Mouse (Mus musculus): ENCODE measurements around the gene Mtx2.

The Mtx2 gene

DNA sequence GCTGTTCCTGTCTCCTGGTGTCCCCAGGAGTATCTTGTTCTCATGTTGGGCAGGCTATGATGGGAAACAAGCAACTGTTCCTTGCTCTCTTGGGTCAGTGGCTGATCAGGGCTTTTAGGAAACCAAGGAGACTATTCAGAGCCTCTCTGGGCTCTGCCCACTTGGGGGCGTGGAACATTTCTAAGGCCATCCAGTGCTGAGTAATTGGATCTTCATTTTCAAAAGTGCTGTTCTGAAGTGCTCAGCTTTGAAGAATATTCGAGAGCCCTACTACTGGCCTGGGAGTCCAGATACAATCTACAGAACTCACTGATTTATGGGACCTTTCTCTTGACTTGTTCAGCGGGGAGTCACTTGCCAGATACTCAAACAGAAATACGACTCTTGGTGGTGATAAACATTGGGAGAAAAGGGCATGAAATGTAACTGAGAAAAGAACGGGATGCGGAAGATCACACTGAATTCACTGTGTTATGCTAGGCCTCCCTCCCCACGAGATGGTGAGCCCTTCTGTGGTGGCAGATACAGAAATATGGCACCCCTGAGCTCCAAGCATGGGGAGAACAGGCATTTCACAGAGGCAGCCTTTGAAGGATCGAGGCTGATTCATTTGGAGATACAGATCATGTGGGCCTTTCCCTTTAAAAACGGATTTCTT, 92.4 kb downstream of the Mtx2 start:
- no peak for DNase-seq (ENCODE audit: low spot score in 2 of 2)

DNA sequence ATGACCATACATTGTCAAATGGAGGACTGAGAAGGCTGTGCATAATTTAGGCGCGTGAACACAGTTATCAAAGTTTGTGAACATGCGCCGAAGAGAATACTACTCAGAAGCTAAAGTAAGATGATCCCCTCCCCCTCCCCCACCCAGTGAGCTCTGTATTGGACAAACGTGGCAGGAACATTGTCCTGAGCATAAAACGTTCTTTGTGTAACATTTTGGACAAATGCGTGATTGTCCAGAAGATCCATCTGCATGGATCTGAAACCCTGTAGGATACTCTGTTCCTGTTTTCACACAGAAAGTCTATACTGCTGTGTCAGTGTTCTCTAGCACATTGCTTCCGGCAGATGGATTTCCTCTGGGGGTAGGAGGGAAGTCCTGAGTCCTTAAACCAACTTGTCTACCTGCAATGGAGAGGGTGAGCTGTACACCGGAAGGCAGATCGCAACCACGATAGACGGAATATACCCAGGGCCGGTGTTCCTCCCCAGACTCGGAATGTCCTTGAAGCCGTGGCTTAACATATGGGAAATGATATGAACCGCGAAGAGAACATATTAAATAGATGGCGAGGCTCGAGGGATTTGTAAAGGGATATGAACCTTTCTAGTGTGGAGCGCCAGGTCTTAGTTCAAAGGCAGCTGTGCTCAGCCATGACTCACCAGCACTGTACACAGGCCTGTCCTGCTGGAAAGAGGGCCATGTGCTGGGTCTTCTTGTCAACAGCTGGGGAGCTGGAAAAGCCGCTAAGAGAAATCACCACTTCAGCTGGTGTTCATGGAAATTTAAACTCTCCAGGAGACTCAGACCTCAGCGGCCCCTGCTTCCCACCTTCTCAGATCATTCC, 100.6 kb downstream of the Mtx2 start:
- DNase-seq (ENCODE audit: low spot score in 2 of 2) = no peak
